ENCODE assay signal across 10 mouse cellular contexts in the genomic region with DNA sequence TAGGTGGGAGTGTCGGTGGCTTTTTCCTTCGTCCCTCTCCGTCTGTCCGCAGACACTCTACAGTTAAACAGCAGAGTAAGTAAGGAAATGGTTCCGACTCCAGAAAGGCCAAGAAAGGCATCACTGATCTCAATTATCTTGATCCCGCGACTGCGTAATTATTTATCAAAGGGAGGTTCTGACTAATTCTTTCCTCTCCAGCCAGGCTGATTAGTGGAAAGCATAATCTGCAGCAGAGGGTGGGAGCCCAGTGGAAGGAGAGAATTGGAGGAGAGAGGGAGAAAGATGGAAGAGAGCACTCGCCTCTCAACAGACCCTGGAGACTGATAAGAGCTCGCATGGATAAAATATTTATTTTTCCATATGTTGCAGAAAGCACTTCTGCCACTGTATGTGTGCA.
DNase-seq lines count a peak whose midpoint lies in the region; ATAC-seq and TF ChIP-seq lines count a peak whose summit lies in the region.
"Had no signal": no experiment of that assay in that cellular context is flagged by ENCODE, and none has a peak within 500 bp of the region (broad histone marks: within the 10 kb centered on the region; RNA-seq: fewer than 3 reads in every experiment).

No protein-coding gene starts in this region.

- no peak overlapping the region for H3K9ac ChIP-seq in hindbrain, embryonic 11.5 days (ENCODE audit: low read depth, low read length)
- H3K9ac ChIP-seq in stomach, postnatal 0 days (ENCODE audit: low read length) = no peak overlapping the region

- H3K4me1 ChIP-seq in hindbrain, embryonic 11.5 days (replicated peaks; ENCODE audit: control insufficient read depth, insufficient read depth, low read length) = 0 out of 2 replicates have a peak, but pooled peaks cover 5% of the 10 kb centered on the region
- peaks cover 3% of the 10 kb centered on the region; the same call in 1 of the 2 replicates for H3K4me1 ChIP-seq in stomach, postnatal 0 days (replicated peaks; ENCODE audit: control insufficient read depth, insufficient read depth)

- 77% methylated on average over 10 of the region's 10 CpGs for WGBS in hindbrain, embryonic 11.5 days
- 58% methylated on average over 10 of the region's 10 CpGs for whole genome bisulfite sequencing in stomach, postnatal 0 days

- intact Hi-C loops in heart, postnatal 14 days (cut with DNase I) = loop anchor here (5.0 to 10.0 kb wide), 2 partner anchors 180 to 208 kb away; no protein-coding TSS in a partner anchor
- intact Hi-C loops in gastrocnemius, postnatal 36 days (cut with DNase I) = loop anchor here (10.0 kb wide), 2 partner anchors 178 to 698 kb away; a partner anchor contains a TSS

- H3K4me2 ChIP-seq in hindbrain, embryonic 11.5 days (replicated peaks; ENCODE audit: low read depth, low read length) = no peak overlapping the region
- H3K4me2 ChIP-seq in stomach, postnatal 0 days (replicated peaks; ENCODE audit: low read depth) = no peak overlapping the region

- no peak for TF ChIP-seq EP300 in stomach, postnatal 0 days (optimal IDR thresholded peaks at IDR 0.05)

- peak overlapping the region; percentile 53; the same call in 1 of the 2 replicates for H3K27ac ChIP-seq in hindbrain, embryonic 11.5 days (ENCODE audit: low read depth, low read length)
- H3K27ac ChIP-seq in stomach, postnatal 0 days (replicated peaks) = peak overlapping the region; percentile 77

- peak; percentile 50 for DNase-seq in heart, adult 18-20 months
- DNase-seq in heart, postnatal 14 days = no peak
- DNase-seq in retina, postnatal 1 day = peak; percentile 48
- no peak for DNase-seq in retina, embryonic 14.5 days (ENCODE audit: low spot score)
- no peak for DNase-seq in hindbrain, embryonic 11.5 days (ENCODE audit: low spot score)
- no peak for DNase-seq in stomach, postnatal 0 days (ENCODE audit: low spot score)
- DNase-seq in gastrocnemius, postnatal 36 days = no peak
- DNase-seq in thymus, postnatal 14 days = no peak
- DNase-seq: cerebellum, postnatal 14 days had no signal

- no peaks in the 10 kb centered on the region for H3K9me3 ChIP-seq in hindbrain, embryonic 11.5 days (ENCODE audit: control insufficient read depth, low read length)
- no peaks in the 10 kb centered on the region for H3K9me3 ChIP-seq in stomach, postnatal 0 days (ENCODE audit: control insufficient read depth, low read length)
- H3K9me3 ChIP-seq: megakaryocyte, embryonic 14.5 days had no signal

- no peak overlapping the region for H3K4me3 ChIP-seq in hindbrain, embryonic 11.5 days (ENCODE audit: low read depth, low read length)
- no peak overlapping the region for H3K4me3 ChIP-seq in stomach, postnatal 0 days (ENCODE audit: low read depth, low read length)
- H3K4me3 ChIP-seq: megakaryocyte, embryonic 14.5 days had no signal

- ATAC-seq in hindbrain, embryonic 11.5 days (ENCODE audit: low FRiP score) = no peak
- no peak for ATAC-seq in stomach, postnatal 0 days (ENCODE audit: low FRiP score, low TSS enrichment)

- no peaks in the 10 kb centered on the region for H3K36me3 ChIP-seq in hindbrain, embryonic 11.5 days (ENCODE audit: control insufficient read depth, insufficient read depth, low read length)
- no peaks in the 10 kb centered on the region for H3K36me3 ChIP-seq in stomach, postnatal 0 days (ENCODE audit: control insufficient read depth, insufficient read depth, low read length)

- no peaks in the 10 kb centered on the region for H3K27me3 ChIP-seq in hindbrain, embryonic 11.5 days (ENCODE audit: control insufficient read depth, insufficient read depth, low read length)
- H3K27me3 ChIP-seq in stomach, postnatal 0 days (ENCODE audit: control insufficient read depth, insufficient read depth, low read length) = no peaks in the 10 kb centered on the region
- H3K27me3 ChIP-seq: megakaryocyte, embryonic 14.5 days had no signal

- TF ChIP-seq CTCF in stomach, postnatal 0 days (IDR thresholded peaks at IDR 0.05; ENCODE audit: low read depth) = no peak

Comparison
In these comparisons a context has a peak if more than half of its experiments do, and no peak if none do; other contexts are left out.
1. DNase-seq: peak in heart, adult 18-20 months (2 of 2) and retina, postnatal 1 day (single experiment); none in heart, postnatal 14 days (0 of 2), retina, embryonic 14.5 days (single experiment), hindbrain, embryonic 11.5 days (single experiment), stomach, postnatal 0 days (single experiment), gastrocnemius, postnatal 36 days (0 of 2) and thymus, postnatal 14 days (single experiment).